Mouse (Mus musculus) spleen, postnatal 10 days (tissue): ENCODE measurements around the gene Phlda3.

Source experiments
- DNase-seq, 2 experiments: peaks; one replicate each; pipeline ENCODE4 v3.0.0; 2021 to 2022; ENCODE audit warnings: low spot score in 2 of 2

The Phlda3 gene

DNA sequence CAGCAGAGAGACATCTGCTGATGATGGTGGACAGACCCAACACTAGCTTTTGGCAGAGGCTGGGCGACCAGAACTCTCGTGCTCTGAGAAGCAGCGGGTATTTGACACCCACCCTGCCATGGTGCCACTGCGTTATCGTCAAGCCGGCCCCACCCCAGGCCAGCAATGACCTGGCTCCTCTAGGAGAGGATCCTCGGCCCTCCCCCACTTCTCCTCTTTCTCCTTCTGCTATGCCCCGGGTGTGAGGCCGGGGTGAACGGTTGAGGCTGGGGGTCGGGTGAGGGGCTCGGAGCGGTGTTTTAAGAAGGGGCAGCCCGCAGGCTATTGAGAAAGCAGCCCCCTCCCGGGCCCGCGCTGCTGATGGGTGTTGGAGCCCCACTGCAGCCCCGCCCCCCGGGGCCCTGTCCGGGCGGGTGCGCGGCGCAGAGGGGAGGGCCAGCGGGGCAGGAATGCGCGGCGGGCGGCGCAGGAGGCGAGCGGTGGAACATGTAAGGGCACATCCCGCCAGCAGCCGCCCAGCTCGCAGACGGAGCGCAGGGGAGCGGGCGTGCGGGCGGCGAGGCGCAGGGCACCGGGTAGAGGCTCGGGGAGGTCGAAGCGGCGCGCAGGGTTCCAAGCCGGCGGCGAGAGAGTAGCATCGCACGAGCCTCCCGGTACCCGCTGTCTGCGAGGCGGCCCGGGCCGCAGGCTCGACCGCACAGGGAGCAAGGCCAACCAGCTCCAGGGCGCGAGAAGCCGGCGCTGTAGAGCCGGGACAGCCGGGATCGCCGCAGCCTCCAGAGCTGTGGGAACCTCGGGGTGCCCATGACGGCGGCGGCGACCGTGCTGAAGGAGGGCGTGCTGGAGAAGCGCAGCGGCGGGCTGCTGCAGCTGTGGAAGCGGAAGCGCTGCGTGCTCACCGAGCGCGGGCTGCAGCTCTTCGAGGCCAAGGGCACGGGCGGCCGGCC is at the start of gene Phlda3:
Gene Phlda3 (plus strand): TSS at position 475 of the 947 bp plus-strand sequence.
- peak; percentile 26 to 52 for DNase-seq

DNA sequence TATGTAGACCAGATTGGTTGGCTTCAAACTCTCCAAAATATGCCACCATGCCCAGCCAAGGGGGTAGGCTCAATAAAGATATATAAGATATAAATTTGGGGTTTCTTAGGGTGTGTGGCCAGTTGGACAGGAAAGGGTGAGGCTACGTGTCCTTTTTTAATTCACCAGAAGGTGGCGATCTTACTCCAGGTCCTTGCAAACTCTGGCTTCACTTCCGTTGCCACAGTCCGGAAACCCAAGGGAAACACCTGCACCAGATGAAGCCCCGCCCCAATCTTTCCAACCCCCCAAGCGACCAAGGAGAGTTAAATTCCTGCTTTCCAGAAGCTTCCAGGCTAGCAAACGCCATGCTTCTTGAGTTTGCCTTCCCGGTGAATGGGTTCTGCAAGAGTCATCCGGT is 46.4 kb upstream of the Phlda3 start:
- DNase-seq, result peak; percentile 55 to 75

DNA sequence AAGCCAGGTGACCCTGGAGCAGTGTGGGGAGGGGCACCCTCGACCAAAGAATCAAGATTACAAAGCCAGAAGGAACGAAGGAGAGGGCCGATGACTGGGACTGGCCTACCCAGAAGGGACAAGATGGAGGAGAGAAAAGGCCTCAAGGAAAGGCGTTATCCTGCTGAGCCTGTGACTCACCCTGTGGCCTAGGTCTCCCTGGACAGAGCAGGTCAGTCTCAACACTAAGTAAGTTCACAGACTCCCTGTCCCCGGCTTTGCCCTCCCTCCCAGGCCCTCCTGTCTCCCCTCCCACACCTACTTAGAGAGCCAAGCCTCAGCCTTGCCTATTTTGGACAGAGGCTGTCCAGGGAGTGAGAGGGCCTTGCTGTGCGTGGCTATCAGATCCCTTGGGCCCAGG is 45.9 kb upstream of the Phlda3 start, which contains the start of gene Csrp1:
Gene Csrp1 (plus strand): TSS at position 79 of the 400 bp plus-strand sequence.
- no peak for DNase-seq

DNA sequence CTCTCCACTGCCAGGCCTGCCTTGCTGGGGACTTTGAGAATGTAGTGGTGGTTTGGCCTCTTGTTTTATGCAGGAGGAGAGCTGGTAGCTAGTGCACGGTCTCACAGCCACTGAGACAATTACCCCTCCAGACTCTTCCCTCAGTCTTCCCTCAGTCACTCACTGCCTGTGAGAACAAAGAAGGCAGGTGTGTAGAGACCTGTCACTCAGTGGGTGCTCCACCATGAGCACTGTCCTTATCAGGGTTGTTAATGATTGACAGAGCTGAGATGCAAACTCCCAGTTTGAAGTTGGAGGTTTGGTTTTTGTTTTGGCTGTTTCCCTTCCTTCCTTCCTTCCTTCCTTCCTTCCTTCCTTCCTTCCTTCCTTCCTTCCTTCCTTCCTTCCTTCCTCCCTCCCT is 42.9 kb upstream of the Phlda3 start:
- DNase-seq, result no peak

DNA sequence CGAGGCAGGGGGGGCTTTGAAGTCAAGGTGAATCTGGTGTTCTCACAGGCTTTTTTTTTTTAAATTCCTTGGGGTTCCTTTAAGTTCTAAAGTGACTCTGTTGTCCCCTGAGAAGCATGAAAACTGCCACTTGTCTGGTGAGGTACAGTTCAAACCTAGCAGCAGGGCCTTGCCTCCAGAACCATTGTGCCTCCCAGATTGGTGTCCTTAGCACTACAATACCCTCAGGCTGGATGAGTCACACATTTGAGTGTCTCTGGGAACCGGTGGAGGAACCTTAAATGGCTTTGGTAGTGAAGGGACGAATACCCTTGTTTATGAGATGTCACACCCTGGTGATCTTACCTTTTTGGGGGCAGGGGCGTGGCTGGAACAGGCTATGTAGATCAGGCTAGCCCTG is 41.8 kb upstream of the Phlda3 start:
- no peak for DNase-seq

DNA sequence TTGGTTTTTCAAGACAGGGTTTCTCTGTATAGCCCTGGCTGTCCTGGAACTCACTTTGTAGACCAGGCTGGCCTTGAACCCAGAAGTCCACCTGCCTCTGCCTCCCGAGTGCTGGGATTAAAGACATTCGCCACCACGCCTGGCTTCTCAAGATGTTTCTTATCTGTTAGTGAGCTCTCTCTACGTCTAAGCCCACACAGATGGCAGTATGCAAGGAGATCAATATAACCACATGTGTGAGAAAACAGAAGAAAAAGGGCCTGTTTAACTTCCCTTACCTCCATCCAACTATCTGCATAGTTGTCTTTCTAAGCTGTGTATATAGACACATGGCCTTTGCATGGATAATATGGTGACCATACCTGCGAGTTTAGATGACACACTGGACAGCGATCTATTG is 40.6 kb upstream of the Phlda3 start:
- DNase-seq, result no peak

DNA sequence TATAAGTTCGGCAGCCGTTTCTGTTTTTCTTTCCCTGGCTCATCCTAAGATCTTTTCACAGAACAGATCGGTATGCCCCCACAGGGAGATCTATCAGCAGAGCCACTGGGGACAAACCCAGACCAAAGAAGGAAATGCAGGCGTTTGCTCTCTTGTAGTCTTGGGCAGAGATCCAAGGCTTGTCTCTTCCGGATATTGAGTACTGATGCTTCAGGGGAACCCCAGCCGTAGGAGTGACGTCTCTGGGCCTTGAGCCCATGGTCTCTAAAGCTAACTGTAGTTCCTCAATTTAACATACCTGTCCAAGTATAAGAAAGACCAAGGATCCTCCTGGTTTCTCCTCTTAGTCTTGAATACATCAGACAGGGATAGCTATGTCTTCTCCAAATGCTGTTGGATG is 40.0 kb upstream of the Phlda3 start:
- DNase-seq, result peak in 1 of 2 experiments; percentile 32

DNA sequence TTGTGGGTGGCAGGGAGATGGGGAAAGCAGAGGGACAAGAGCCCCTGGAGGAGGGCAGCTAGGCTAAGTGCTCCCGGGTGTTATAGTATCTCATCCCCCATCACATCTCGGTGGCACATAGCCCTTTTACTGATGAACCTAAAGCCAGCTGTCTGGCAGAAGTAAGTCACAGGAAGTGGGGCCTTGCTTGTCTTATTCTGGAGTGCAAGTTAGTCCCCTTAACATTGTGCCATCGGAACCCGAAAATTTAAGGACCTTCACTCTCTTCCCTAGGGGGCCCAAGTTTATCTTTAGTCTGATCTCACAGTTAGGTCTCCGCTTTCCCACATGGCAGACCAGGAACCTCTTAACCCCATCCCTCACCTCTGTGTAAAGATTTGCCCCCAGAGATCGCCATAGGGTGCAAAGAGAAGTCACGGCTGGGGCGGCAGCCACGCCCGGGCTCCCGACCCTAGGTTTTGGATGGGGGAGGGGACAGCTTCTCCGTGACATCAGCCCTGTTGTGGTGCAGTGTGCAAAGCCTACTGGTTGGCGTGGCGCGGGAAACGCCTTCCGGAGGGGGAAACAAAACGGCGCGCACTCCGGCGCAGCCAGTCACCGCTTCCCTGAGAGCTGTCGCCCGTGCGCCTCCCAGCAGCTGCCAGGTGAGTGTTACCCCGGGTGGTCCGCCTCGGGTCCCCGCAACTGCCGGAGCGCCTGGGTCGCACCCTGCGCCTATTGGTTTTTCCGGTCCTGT is 37.1 kb upstream of the Phlda3 start:
- peak; percentile 79 to 89 for DNase-seq

DNA sequence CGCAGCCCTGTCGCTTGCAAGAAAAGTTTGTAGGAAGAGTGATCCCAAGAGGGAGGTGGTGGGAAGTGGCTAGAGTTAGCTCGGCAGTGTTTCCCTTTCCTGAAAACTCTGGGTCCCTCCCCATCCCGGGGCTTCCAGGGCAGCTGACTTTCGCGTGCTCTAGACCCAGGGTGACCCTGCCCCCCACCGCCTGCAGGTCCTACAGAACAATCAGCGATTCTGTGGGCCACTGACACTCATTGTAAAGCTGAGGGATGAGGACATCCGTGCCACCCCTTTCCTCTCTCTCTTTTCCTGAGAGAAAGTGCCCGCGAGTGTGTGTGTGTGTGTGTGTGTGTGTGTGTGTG is 36.6 kb upstream of the Phlda3 start:
- DNase-seq, result peak in 1 of 2 experiments; percentile 50

DNA sequence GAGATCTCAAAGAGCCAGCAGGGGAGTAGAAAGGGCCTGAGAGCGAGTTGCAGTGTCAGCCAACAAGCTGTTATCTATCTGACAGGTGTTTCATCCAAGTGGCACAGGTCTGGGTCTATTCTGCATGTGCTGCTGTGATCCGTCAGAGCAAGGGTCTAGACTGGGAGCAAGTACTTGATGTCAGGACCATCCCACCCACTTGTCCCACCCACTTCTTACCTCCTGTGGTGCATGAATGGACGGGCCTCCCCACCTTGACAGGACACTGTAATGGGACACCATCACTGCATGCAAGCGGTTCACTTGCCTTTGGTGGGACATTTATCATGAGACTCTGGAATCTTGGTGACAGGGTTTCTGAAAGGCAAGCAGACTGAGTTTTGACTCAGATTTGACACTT is 36.1 kb upstream of the Phlda3 start:
- DNase-seq, result no peak

DNA sequence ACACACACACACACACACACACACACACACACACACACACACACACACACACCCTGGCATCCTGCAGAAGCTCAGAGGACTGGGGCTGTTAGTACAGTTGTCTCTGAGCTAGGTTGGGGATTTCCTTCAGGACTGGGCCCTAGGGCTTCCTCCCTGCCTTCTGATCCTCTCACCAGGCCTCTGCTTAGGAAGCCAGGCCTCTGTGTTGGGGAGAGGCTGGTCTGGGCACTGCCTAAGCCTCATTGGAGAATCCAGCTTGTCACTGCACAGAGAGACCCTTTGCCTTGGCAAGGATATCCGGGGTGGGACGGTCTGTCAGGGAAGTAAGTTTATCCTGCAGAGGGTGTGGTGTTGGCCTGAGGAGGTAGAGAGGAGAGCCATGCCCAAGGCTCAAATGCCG is 35.6 kb upstream of the Phlda3 start:
- peak in 1 of 2 experiments; percentile 23 for DNase-seq

DNA sequence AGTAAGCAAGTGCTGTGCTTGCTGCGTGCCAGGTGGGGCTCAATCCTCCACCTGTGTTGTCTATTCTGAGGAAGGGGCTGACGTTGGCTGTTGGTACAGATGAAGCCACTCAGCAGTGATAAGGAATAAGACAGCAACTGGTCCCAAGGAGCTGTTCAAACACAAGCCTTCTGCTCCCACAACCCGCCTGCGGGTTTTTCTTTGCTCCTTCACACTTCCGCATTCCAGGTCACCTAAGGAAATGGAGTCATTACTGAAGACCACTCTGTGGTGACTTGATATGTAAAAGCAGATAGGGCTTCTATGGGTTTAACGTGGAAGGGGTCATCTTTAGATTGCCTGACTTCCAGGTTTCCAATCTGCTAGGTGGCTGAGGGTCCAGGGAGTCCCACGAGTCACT is 34.5 kb upstream of the Phlda3 start:
- DNase-seq, result no peak

DNA sequence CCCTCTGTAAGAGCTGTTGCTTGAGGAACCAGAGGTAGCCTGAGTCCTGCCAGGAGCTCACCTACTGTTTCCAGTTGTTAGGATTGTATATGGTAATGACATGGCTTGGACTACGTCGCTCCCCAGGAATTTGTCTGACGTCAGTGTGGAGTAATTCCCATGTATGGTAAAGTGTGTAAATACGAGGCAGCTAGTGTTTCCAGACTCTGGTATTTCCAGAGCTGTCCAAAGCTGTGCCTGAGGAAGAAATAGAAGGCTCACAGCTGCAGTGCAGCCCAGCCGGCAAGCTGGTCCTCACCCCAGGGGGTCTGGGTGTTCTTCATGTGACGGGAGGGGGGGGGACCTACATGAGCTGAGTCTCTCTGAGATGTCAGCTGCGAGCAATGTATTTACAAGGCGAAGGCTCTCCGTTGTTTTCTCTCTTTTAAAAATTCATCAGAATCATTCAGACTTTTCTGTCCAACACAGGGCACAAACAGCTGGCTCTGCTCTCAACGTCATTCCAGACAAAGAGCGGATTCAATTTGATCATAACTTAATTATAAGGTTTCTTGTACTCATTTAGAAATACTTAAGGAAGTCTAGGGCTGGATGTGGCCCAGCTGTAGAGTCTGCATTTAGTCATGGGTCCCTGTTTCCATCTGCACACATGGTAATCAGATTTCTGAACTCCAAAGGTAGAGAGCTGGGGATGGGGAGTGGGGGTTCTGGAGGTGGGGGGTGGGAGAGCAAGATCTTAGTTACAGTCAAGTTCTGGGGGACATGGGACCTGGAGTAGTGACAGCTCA is 33.8 kb upstream of the Phlda3 start:
- DNase-seq, result no peak

DNA sequence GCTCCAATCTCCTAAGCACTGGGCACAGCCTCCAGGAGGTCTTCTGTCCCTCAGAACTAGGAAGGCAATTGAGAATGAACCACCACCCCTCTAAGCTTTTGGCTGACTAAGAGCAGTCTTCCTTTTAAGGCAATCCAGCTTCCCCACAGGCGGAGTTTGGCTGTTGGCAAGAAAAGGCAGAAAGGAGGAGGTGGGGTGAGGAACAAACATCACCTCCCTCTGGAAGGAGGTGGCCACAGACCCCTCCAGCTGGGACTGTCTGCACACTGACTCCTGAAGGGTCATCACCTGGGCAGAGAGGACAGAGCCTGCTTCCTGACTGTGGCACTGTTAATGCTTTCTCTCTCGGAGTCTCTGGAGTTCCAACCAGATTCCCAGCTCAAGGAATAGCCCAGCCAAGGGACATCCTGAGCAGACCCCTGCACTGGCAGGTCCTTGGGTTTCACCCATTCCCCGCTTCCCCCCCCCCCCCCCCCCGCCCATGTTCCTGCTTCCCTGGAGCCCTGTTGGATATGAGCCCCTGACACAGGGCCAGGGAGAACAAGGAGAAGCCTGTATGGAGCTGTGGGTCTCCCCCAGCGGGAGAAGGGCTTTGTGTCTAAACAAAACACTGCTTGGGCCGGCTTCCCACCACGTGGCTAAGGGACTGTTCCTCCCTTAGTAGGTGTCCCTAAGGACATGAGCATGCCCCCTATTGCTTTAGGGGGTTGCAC is 31.5 kb upstream of the Phlda3 start:
- no peak for DNase-seq

DNA sequence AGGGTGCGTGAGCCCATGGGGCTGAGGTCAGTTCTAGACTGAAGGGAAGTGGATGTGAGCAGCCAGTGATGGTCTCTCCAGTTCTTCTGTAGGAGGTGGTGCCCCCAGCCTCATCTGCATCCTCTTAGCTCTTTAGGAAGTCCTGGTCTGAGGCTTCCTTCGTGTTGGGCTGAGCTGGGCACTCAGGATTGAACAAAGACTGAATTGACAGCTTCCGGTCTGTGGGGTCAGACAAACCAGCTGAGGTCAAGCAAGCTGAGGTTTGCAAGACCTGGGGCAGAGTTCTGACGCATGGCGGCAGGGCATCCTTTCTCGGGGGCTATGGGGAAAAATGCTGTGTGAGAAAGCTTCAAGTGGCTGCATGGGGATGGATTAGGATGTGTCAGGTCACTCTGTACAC is 30.5 kb upstream of the Phlda3 start:
- no peak for DNase-seq

DNA sequence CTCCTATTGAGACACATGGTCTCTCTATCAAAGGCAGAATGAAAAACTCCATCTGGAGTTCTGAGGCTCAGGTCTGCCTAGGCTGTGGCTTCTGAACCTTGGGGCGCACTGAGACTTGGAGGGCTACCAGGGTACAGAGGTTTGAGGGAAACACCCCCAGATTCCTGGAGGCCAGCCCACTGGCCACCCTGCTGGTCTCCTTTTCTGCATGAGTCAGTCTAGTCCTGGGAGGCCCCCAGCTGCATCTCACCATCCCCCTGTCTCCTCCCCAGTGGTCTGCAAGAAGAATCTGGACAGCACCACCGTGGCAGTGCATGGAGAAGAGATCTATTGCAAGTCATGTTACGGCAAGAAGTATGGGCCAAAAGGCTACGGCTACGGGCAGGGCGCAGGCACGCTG is 20.9 kb upstream of the Phlda3 start:
- no peak for DNase-seq

DNA sequence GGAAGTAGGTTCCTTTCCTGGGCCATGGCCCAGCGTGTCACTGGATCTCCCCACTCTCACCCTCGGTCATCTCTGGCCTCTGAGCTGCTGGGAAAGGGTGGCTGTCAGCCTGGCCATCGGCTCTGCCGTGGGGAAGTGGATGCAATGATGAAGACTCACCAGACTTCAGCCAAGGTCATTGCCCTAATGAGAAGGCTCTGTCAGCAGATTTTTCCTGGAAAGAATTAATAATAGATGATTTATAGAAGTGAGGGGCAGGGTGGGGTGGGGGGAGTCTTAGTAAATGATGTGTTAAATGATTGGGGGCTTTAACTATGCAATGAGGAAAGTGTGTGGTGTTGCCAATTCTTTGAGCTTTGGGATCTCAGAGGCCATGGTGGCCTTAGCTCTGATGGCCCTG is 19.7 kb upstream of the Phlda3 start:
- no peak for DNase-seq

DNA sequence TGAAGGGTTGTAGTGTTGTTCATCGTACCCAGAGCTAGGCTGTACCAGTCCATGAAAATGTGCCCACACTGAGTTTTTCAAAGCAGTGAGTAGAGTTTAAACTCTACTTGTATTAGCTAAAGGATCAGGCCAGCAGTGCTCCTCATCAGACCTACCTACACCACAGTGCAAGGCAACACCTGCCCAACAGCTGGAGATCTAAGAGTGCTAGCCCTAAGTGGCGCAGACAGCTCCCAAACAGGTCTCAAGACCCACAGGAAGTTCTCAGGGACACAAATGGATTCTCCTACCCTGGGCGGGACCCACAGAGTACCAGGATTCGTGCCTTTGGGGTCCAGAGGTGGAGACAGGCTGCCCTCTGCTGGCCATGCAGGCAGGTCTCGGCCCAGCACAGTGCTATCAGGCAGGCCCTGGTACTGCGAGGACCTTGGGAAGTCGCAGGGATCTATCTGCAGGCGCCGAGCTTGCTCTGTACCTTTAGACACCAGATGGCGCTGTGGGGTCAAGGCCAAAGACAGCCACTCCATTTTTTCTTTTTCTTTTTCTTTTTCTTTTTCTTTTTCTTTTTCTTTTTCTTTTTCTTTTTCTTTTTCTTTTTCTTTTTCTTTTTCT is 13.1 kb upstream of the Phlda3 start:
- peak; percentile 73 to 91 for DNase-seq

DNA sequence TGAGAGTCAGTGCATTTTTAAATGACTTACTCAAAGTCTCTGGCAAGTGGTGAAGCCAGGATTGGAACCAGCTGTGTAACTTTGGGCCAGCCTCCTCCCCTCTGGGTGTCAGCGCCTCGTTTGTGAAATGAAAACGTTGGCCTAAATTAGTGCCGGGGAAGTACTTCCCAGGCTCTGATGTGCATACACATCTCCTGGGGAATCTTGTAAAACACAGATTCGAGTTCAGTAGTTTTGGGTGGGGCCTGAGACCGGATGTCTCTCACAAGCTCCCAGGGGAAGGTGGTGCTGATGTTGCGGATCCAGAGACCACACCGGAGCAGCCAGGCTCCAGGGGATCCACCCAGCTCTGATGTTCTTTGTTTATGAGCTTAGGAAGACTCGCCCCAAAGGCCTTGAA is 10.6 kb upstream of the Phlda3 start:
- no peak for DNase-seq

DNA sequence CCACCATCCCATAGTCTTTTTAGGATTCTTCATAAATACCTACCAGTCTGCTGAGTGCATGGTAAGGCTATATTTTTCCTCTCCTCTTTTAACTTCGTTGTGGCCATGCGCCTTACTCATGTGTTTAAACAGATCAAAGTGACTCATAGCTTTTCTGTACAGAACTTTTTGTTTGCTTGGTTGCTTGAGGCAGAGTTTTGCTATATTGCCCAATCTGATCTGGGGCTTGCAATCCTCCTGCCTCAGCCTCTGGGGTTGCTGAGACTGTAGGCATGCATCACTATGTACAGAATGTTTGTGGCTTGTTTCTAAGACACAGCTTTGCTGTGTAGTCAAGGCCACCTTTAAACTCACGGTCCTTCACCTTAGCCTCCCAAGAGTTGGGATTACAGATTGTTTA is 10.0 kb upstream of the Phlda3 start:
- DNase-seq, result no peak

DNA sequence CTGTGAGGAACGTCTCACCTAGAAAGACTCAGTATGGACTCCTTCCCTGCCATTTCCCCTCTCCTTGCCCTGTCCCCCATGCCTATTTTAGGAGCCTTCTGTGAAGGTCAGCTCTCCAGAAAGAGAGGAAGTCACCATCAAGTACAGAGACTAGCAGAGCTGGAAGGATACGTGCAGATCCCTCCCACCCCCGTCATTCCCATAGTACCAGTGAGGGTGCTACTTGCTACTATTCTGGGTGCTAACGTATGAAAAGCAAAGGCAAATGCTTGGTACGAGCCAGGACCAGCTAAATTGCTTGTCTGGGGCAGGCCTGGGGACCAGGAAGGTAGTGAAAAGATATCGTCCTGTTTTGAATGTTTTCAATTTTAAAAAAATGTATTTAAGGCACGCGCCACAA is 8.6 kb upstream of the Phlda3 start:
- DNase-seq, result no peak
